Mouse (Mus musculus): ENCODE data around the gene Lypd5. TPM values are rescaled to one million over a fixed set of nuclear protein-coding genes. Genes with fewer than 3 reads are reported as not detected.

Gene Lypd5
- polyA plus RNA-seq, 2 experiments: 0.50 to 3.1 TPM

DNA sequence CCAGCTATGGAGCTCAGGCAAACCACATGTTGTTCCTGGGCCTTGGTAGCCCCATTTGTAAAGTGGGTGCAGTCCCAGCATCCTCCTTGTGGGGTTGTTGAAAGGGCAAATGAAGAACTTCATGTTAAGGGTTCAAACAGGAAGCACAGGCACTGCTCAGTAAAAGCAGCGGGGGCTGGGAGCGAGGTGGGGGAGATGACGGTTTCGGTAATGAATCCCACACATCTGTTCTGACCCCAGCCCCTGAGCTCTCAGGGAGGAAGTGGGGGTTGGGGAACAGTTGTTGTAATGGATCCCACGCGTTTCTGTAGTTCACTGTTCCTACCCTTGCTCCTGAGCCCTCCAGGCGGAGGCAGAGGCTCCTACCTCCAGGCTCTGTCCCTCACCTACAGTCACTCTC is 30.9 kb downstream of the Lypd5 start:
- Histone ChIP-seq H3K9me3 (ENCODE audit: control insufficient read depth, low read length) (no peaks in the 10 kb centered on the region), H3K27ac (replicated peaks; ENCODE audit: low read depth, low read length) (no peak overlapping the region), H3K27me3 (ENCODE audit: control insufficient read depth, insufficient read depth, low read length) (no peaks in the 10 kb centered on the region), H3K4me1 (ENCODE audit: control insufficient read depth, insufficient read depth, low read length) (peaks cover 23% of the 10 kb centered on the region), H3K4me3 (replicated peaks; ENCODE audit: low read length) (no peak overlapping the region), H3K36me3 (ENCODE audit: control insufficient read depth, insufficient read depth, low read length) (no peaks in the 10 kb centered on the region), H3K9ac (ENCODE audit: low read depth, low read length, severe bottlenecking) (no peak overlapping the region), H3K4me2 (replicated peaks; ENCODE audit: low read depth, low read length, severe bottlenecking) (no peak overlapping the region)
- TF ChIP-seq POLR2A (IDR thresholded peaks at IDR 0.05; ENCODE audit: borderline replicate concordance, extremely low read depth, insufficient read depth, insufficient read length): no peak
- WGBS: 6% methylated on average over 6 of the region's 7 CpGs
- ATAC-seq (ENCODE audit: low FRiP score, low read depth) (peak; percentile 58; the same call in 1 of the 2 replicates), DNase-seq (ENCODE audit: low spot score) (peak; percentile 47)

DNA sequence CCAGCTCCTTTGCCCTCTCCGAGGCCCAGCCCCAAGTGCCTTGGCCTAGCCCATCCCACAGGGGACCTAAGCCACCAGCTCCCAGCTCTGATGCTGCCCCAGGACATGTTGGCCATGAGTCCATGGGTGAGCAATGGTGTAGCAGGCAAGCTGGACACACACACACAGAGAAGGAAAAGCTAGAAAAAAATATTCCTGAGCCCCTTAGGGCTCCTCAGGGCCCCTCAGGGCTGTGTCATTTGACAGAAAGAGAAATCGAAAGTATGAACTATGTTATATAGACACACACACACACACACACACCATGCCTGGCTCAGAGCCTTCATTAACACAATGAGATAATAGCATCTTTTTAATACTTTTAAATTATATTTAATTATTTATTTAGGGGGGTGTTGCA is 31.4 kb downstream of the Lypd5 start:
- TF ChIP-seq POLR2A (IDR thresholded peaks at IDR 0.05; ENCODE audit: borderline replicate concordance, extremely low read depth, insufficient read depth, insufficient read length): no peak
- Histone ChIP-seq H3K27ac (replicated peaks; ENCODE audit: low read depth, low read length) (0 out of 2 replicates have a peak overlapping the region, but pooled peaks have one; percentile 28), H3K36me3 (ENCODE audit: control insufficient read depth, insufficient read depth, low read length) (no peaks in the 10 kb centered on the region), H3K4me3 (replicated peaks; ENCODE audit: low read length) (no peak overlapping the region), H3K27me3 (ENCODE audit: control insufficient read depth, insufficient read depth, low read length) (no peaks in the 10 kb centered on the region), H3K9me3 (ENCODE audit: control insufficient read depth, low read length) (no peaks in the 10 kb centered on the region), H3K4me2 (replicated peaks; ENCODE audit: low read depth, low read length, severe bottlenecking) (no peak overlapping the region), H3K4me1 (ENCODE audit: control insufficient read depth, insufficient read depth, low read length) (peaks cover 23% of the 10 kb centered on the region), H3K9ac (ENCODE audit: low read depth, low read length, severe bottlenecking) (no peak overlapping the region)
- 36% methylated on average over 2 of the region's 2 CpGs for WGBS
- DNase-seq (ENCODE audit: low spot score) (no peak), ATAC-seq (ENCODE audit: low FRiP score, low read depth) (no peak)

DNA sequence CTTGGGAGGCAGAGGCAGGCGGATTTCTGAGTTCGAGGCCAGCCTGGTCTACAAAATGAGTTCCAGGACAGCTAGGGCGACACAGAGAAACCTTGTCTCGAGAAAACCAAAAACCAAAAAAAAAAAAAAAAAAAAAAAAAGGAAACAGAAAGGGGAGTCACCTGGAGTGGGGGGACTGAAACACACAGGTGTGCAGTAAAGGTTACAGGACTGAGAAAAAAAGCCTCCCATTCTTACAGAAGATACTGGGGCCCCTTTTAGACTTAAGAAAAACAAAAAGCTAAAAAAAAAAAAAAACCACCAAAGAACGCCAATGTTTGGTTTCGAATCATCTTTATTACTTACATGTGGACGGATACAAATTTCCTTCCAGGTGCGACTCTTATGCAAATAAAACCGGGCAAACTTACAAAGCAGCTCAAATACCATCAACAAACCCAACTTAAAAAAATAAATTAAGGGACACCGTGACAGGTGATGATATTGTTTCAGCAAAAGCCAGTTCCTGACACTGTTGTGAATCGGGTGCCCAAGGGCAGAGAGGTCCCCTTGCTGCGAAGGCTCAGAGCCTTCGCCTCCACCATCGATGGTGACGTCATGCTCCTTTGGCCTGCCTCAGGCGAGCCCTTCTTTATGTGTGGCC is 33.9 kb downstream of the Lypd5 start:
- Histone ChIP-seq H3K36me3 (ENCODE audit: control insufficient read depth, insufficient read depth, low read length) (no peaks in the 10 kb centered on the region), H3K9ac (ENCODE audit: low read depth, low read length, severe bottlenecking) (no peak overlapping the region), H3K27ac (replicated peaks; ENCODE audit: low read depth, low read length) (no peak overlapping the region), H3K4me2 (replicated peaks; ENCODE audit: low read depth, low read length, severe bottlenecking) (no peak overlapping the region), H3K4me3 (replicated peaks; ENCODE audit: low read length) (no peak overlapping the region), H3K4me1 (ENCODE audit: control insufficient read depth, insufficient read depth, low read length) (peaks cover 15% of the 10 kb centered on the region), H3K9me3 (ENCODE audit: control insufficient read depth, low read length) (no peaks in the 10 kb centered on the region), H3K27me3 (ENCODE audit: control insufficient read depth, insufficient read depth, low read length) (no peaks in the 10 kb centered on the region)
- ATAC-seq (ENCODE audit: low FRiP score, low read depth): no peak
- no peak for DNase-seq (ENCODE audit: low spot score)
- TF ChIP-seq POLR2A (IDR thresholded peaks at IDR 0.05; ENCODE audit: borderline replicate concordance, extremely low read depth, insufficient read depth, insufficient read length): no peak
- WGBS: 71% methylated on average over 16 of the region's 16 CpGs

DNA sequence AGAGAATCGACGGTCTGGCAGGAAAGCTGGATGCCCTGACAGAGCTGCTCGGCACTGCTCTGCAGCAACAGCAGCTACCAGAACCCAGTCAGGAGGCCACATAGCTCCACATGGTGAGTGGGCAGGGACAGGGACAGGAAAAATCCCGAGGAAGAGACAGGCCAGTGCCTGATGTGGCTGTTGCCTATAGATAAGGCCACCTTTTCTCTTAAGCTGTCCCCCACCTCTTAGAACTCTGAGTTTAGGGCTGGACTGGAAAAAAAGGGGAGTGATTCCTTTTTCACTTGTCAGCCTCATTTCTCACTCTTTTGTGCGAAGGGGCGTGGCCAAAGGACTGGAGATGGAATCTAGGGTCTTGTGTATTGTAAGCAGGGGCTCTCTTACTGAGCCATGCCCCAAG is 35.1 kb downstream of the Lypd5 start:
- H3K4me3 ChIP-seq (replicated peaks; ENCODE audit: low read length): no peak overlapping the region
- H3K4me2 ChIP-seq (replicated peaks; ENCODE audit: low read depth, low read length, severe bottlenecking): no peak overlapping the region
- DNase-seq (ENCODE audit: low spot score) (no peak), ATAC-seq (ENCODE audit: low FRiP score, low read depth) (no peak)
- H3K4me1 ChIP-seq (ENCODE audit: control insufficient read depth, insufficient read depth, low read length): peaks cover 6% of the 10 kb centered on the region
- no peaks in the 10 kb centered on the region for H3K27me3 ChIP-seq (ENCODE audit: control insufficient read depth, insufficient read depth, low read length)
- H3K36me3 ChIP-seq (ENCODE audit: control insufficient read depth, insufficient read depth, low read length): no peaks in the 10 kb centered on the region
- 67% methylated on average over 6 of the region's 6 CpGs for WGBS
- H3K9ac ChIP-seq (ENCODE audit: low read depth, low read length, severe bottlenecking): no peak overlapping the region
- no peaks in the 10 kb centered on the region for H3K9me3 ChIP-seq (ENCODE audit: control insufficient read depth, low read length)
- TF ChIP-seq POLR2A (IDR thresholded peaks at IDR 0.05; ENCODE audit: borderline replicate concordance, extremely low read depth, insufficient read depth, insufficient read length): no peak
- H3K27ac ChIP-seq (replicated peaks; ENCODE audit: low read depth, low read length): no peak overlapping the region

DNA sequence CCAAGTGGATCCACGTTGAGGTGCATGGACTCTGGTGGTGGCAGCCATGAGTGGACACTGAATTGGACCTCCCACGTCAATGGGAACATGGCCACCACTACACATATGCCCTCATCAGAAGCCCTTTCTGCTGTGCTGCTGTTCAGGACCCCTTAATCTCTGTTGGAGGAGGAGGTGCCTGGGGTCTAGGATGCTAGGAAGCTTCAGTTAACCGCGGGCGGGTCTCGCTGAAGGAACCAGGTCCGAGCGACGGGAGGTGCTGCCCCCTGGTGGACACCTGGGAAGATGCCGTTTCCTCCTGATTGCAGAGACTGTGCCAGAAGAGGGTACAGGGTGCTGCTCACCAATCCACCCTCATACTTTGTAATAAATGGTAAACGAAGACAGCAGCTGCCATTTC is 35.8 kb downstream of the Lypd5 start:
- H3K4me1 ChIP-seq (ENCODE audit: control insufficient read depth, insufficient read depth, low read length): peaks cover 11% of the 10 kb centered on the region
- no peak overlapping the region for H3K4me3 ChIP-seq (replicated peaks; ENCODE audit: low read length)
- no peaks in the 10 kb centered on the region for H3K9me3 ChIP-seq (ENCODE audit: control insufficient read depth, low read length)
- no peak overlapping the region for H3K27ac ChIP-seq (replicated peaks; ENCODE audit: low read depth, low read length)
- ATAC-seq (ENCODE audit: low FRiP score, low read depth): no peak
- peak; percentile 78 for DNase-seq (ENCODE audit: low spot score)
- WGBS: 9% methylated on average over 11 of the region's 11 CpGs
- no peak for TF ChIP-seq POLR2A (IDR thresholded peaks at IDR 0.05; ENCODE audit: borderline replicate concordance, extremely low read depth, insufficient read depth, insufficient read length)
- no peak overlapping the region for H3K9ac ChIP-seq (ENCODE audit: low read depth, low read length, severe bottlenecking)
- no peaks in the 10 kb centered on the region for H3K27me3 ChIP-seq (ENCODE audit: control insufficient read depth, insufficient read depth, low read length)
- no peak overlapping the region for H3K4me2 ChIP-seq (replicated peaks; ENCODE audit: low read depth, low read length, severe bottlenecking)
- H3K36me3 ChIP-seq (ENCODE audit: control insufficient read depth, insufficient read depth, low read length): no peaks in the 10 kb centered on the region

Measured in limb, embryonic 14.5 days (tissue).